Mouse (Mus musculus) T-cell, adult 2 months (primary cell): ENCODE results near the gene Myt1.
"Not testable (repeated sequence)": the region's sequence is repeated elsewhere in the genome, so short reads cannot be mapped to it uniquely, and the experiment has no call there.

Source experiments
- DNase-seq: peaks from one replicate; pipeline ENCODE4 v3.0.0; 2022; ENCODE audit warnings: low spot score

Gene Myt1

DNA sequence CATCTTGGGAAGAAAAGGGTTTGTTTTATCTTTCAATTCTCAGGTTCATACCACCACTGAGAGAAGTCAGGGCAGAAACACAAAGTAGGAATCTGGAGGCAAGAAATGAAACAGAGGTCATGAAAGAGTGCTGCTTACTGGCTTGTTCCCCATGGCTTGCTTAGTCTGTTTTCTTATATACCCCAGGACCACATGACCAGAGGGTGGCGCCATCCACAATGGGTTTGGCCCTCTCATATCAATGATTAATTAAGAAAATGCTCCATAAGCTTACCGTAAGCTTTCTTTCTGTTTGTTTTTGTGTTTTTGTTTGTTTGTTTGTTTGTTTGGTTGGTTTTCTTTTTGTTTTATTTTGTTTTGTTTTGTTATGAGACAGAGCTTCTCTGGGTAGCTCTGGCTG, 14.6 kb downstream of the Myt1 start:
- peak; percentile 8 for DNase-seq

GRCm38 (mm10) chr2:181781421-181781820, 18.3 kb downstream of the Myt1 start:
- no peak for DNase-seq

- DNase-seq = no peak
These were observed 24.7 kb downstream of the Myt1 start for GRCm38 (mm10) chr2:181787852-181788251.

DNA sequence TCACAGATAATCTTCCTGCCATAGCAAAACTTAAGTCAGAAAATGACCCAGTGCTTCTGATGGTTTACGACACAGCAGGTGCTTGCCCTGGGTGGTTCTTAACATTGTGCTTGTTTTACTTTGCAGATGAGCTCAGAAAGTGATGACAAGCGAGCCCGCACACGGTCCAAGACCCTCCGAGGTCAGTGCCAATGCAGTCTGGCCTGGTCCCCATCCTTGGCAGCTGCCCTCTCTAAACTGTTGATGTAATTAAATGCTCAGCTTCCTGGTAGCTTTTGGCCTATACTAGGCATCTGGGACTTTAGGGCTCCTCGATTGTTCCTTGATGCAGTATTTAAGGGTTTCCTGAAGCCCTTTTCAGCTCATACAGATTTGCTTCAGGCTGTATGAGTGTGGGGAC, 26.3 kb downstream of the Myt1 start:
- DNase-seq = no peak

- DNase-seq = not testable (repeated sequence)
These were observed 30.1 kb downstream of the Myt1 start for GRCm38 (mm10) chr2:181793186-181793585.

- DNase-seq = no peak
These were observed 32.6 kb downstream of the Myt1 start for GRCm38 (mm10) chr2:181795641-181796130.

GRCm38 (mm10) chr2:181797672-181798071, 34.5 kb downstream of the Myt1 start:
- DNase-seq = no peak

- no peak for DNase-seq
These were observed 66.0 kb downstream of the Myt1 start for GRCm38 (mm10) chr2:181829032-181829650.

DNA sequence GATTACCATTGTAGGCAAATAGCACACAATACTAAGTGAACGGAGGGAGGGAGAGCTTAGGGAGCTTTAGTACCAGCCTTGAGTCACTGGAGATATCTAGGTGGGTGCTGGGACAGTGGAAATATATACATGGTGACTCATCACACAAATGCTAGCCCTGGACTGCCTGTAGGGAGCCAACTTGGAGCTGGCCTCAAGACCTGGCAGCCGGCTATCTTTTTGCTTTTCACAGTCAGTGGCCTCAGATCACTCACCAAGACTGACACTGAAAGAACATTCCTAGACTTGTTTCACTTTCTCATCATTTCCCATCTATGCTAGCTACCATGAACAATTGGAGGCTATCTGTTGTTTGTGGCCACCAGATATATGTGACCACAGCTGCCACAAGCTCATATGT, 69.6 kb downstream of the Myt1 start:
- DNase-seq = no peak

- DNase-seq = peak; percentile 91
These were observed 74.5 kb downstream of the Myt1 start, which contains the start of gene Pcmtd2 for GRCm38 (mm10) chr2:181837372-181838292. Pcmtd2 (plus strand) TSS chr2:181837854.

- peak; percentile 11 for DNase-seq
These were observed 75.2 kb downstream of the Myt1 start for GRCm38 (mm10) chr2:181838293-181838680.

DNA sequence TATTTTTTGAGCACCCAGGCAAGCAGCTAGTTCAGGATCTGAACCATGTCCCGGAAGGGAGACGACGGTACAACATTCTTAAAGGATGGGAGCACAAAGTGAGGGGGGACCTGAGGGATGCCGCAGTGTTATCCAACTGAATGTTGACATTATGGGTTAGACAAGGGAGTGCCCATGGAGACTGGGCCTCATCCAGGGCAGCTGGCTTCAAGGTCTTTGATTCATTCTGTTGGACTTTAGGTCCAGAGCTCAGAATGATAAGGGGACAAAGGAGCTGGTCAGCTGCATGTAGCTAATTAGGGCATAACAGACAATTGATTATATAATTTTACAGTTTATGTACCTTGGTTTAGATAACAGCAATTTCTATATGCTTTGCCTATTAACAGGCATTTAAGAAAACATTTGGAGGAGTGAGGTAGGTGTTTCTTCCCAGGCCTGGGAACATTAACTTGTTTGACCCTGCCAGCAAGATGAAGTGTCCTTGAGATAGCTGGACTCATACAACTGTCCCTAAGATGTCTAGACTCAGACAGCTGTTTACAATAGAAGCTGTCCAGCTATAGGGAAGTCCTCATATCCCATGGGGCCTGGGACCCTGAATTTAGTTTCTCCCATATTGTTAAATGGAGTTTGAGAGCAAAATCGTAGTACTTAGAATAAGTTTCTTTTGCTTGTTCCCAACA, 82.7 kb downstream of the Myt1 start:
- DNase-seq = no peak

- DNase-seq = peak; percentile 95
These were observed 100.8 kb downstream of the Myt1 start, which contains the start of gene Polr3k for GRCm38 (mm10) chr2:181863791-181864535. Polr3k (plus strand) TSS chr2:181864337.

- no peak for DNase-seq
These were observed 101.4 kb downstream of the Myt1 start for GRCm38 (mm10) chr2:181864536-181864860.

DNA sequence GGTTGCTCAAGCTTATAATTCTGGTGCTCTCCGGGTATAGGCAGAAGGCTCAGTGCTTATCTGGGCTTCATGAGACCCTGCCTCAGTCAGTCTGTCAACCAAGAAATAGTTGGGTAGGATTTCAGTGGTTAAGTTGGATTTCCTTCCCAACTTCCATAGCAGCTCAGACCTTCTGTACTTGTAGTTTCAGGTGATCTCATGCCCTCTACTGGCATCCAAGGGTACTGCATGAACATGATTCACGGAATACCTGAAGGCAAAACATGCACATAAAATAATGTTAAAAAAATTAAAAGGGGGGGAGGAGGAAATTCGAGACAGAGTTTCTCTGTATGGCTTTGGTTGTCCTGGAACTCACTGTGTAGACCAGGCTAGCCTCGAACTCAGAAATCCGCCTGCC, 103.8 kb downstream of the Myt1 start:
- peak; percentile 56 for DNase-seq

DNA sequence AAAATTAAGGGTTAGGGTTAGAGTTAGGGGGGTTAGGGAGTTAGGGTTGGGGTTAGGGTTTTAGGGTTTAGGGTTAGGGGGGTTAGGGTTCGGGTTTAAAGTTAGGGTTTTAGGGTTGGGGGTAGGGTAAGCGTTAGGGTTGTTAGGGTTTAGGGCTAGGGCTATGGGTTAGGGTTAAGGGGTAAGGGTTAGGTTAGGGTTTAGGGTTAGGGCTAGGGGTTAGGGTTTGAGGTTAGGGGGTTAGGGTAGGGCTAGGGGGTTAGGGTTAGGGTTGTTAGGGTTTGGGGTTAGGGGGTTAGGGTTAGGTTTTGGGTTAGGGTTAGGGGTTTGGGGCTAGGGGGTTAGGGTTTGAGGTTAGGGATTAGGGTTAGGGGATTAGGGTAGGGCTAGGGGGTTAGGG, 107.9 kb downstream of the Myt1 start:
- DNase-seq = no peak
